Mouse (Mus musculus): ENCODE measurements at regions not wholly inside any gene's neighbourhood (a gene's known extent, or its start where the extent isn't known, plus 50 kb on each side); places are given as distances from the start of the nearest gene placed in this dataset.

- intact Hi-C loops (cut with DNase I): no loop called here
- DNase-seq (ENCODE audit: low spot score): no peak
Observed at GRCm38 (mm10) chr10:45009676-45010075, 57.3 kb upstream of the Prep start.

- intact Hi-C loops (cut with DNase I): no loop called here
- no peak for DNase-seq (ENCODE audit: low spot score)
Observed at GRCm38 (mm10) chr10:45009235-45009634, 57.8 kb upstream of the Prep start.

GRCm38 (mm10) chr10:45004037-45004653 is 62.9 kb upstream of the Prep start:
- DNase-seq (ENCODE audit: low spot score): no peak
- intact Hi-C loops (cut with DNase I): loop anchor here (5.0 kb wide), 1 partner anchor 247 kb away; no protein-coding TSS in a partner anchor

GRCm38 (mm10) chr10:45003344-45003681 is 63.7 kb upstream of the Prep start:
- no peak for DNase-seq (ENCODE audit: low spot score)
- intact Hi-C loops (cut with DNase I): loop anchor here (5.0 kb wide), 1 partner anchor 246 kb away; no protein-coding TSS in a partner anchor

GRCm38 (mm10) chr10:45002637-45003343 is 64.2 kb upstream of the Prep start:
- intact Hi-C loops (cut with DNase I): loop anchor here (1.0 to 5.0 kb wide), 2 partner anchors 46 to 245 kb away; no protein-coding TSS in a partner anchor
- no peak for DNase-seq (ENCODE audit: low spot score)

- intact Hi-C loops (cut with DNase I): loop anchor here (2.0 to 5.0 kb wide), 5 partner anchors 44 to 708 kb away; no protein-coding TSS in a partner anchor
- no peak for DNase-seq (ENCODE audit: low spot score)
Observed at GRCm38 (mm10) chr10:45000873-45001859, 65.8 kb upstream of the Prep start.

- no peak for DNase-seq (ENCODE audit: low spot score)
- intact Hi-C loops (cut with DNase I): loop anchor here (2.0 to 5.0 kb wide), 5 partner anchors 45 to 707 kb away; no protein-coding TSS in a partner anchor
Observed at GRCm38 (mm10) chr10:45000027-45000840, 66.8 kb upstream of the Prep start.

- intact Hi-C loops (cut with DNase I): loop anchor here (5.0 kb wide), 1 partner anchor 366 kb away; no protein-coding TSS in a partner anchor
Observed at GRCm38 (mm10) chr10:44997906-44998289, 69.1 kb upstream of the Prep start.

GRCm38 (mm10) chr10:44997184-44997905 is 69.7 kb upstream of the Prep start:
- no peak for DNase-seq (ENCODE audit: low spot score)
- intact Hi-C loops (cut with DNase I): loop anchor here (5.0 kb wide), 1 partner anchor 365 kb away; no protein-coding TSS in a partner anchor

More at GRCm38 (mm10) chr10:44997906-44998289, 69.1 kb upstream of the Prep start:
- DNase-seq (ENCODE audit: low spot score): no peak

GRCm38 (mm10) chr10:44995756-44996155 is 71.2 kb upstream of the Prep start:
- intact Hi-C loops (cut with DNase I): loop anchor here (5.0 kb wide), 1 partner anchor 363 kb away; no protein-coding TSS in a partner anchor

GRCm38 (mm10) chr10:44994385-44995281 is 72.4 kb upstream of the Prep start:
- DNase-seq (ENCODE audit: low spot score): no peak
- intact Hi-C loops (cut with DNase I): loop anchor here (5.0 kb wide), 1 partner anchor 362 kb away; no protein-coding TSS in a partner anchor

More at GRCm38 (mm10) chr10:44995756-44996155, 71.2 kb upstream of the Prep start:
- no peak for DNase-seq (ENCODE audit: low spot score)

GRCm38 (mm10) chr10:44993470-44994260 is 73.3 kb upstream of the Prep start:
- no peak for DNase-seq (ENCODE audit: low spot score)
- intact Hi-C loops (cut with DNase I): no loop called here

- intact Hi-C loops (cut with DNase I): no loop called here
- DNase-seq (ENCODE audit: low spot score): no peak
Observed at GRCm38 (mm10) chr10:44989539-44989938, 77.5 kb upstream of the Prep start.

- intact Hi-C loops (cut with DNase I): no loop called here
- no peak for DNase-seq (ENCODE audit: low spot score)
Observed at GRCm38 (mm10) chr10:44988756-44989155, 78.2 kb upstream of the Prep start.

GRCm38 (mm10) chr10:44987615-44988014 is 79.4 kb upstream of the Prep start:
- DNase-seq (ENCODE audit: low spot score): no peak
- intact Hi-C loops (cut with DNase I): no loop called here

GRCm38 (mm10) chr10:44981913-44982312 is 85.1 kb upstream of the Prep start:
- intact Hi-C loops (cut with DNase I): no loop called here
- no peak for DNase-seq (ENCODE audit: low spot score)

GRCm38 (mm10) chr10:44976815-44977214 is 90.2 kb upstream of the Prep start:
- intact Hi-C loops (cut with DNase I): no loop called here

More at GRCm38 (mm10) chr10:44976815-44977214, 90.2 kb upstream of the Prep start:
- no peak for DNase-seq (ENCODE audit: low spot score)

Data from heart, postnatal 25 days (tissue).